ENCODE assay signal across 8 mouse cellular contexts in genomic region chr17:47225306-47226269, GRCm38 (mm10).
A peak's percentile ranks its signal among the peaks of the same experiment; 100 is the strongest.
DNase-seq lines count a peak whose midpoint lies in the region; ATAC-seq lines count a peak whose summit lies in the region.

No protein-coding gene starts in this region.

- peak; percentile 49 to 82 for DNase-seq in adrenal gland, adult (ENCODE audit: inconsistent age in 2 of 2, low spot score in 1 of 2)
- DNase-seq in adrenal gland, postnatal 4 days (ENCODE audit: low spot score in 2 of 2): no peak
- peak; percentile 23 for DNase-seq in thymus, postnatal 4 days
- DNase-seq in thymus, postnatal 10 days (ENCODE audit: low spot score in 2 of 2): no peak
- DNase-seq in kidney, postnatal 14 days: peak; percentile 14
- peak; percentile 22 for DNase-seq in ovary, postnatal 14 days (ENCODE audit: low spot score)
- DNase-seq in embryo, embryonic 9.5 days (ENCODE audit: extremely low spot score): no peak

- no peak for ATAC-seq in erythroblast, adult 5-6 weeks (replicated peaks; ENCODE audit: low FRiP score, poor library complexity, severe bottlenecking)

Comparison
In these comparisons a context has a peak if more than half of its experiments do, and no peak if none do; other contexts are left out.
1. DNase-seq: peak in adrenal gland, adult (2 of 2), thymus, postnatal 4 days (single experiment), kidney, postnatal 14 days (single experiment) and ovary, postnatal 14 days (single experiment); none in adrenal gland, postnatal 4 days (0 of 2), thymus, postnatal 10 days (0 of 2) and embryo, embryonic 9.5 days (single experiment).